Mouse (Mus musculus): ENCODE data around the gene Pgm2.

DNA sequence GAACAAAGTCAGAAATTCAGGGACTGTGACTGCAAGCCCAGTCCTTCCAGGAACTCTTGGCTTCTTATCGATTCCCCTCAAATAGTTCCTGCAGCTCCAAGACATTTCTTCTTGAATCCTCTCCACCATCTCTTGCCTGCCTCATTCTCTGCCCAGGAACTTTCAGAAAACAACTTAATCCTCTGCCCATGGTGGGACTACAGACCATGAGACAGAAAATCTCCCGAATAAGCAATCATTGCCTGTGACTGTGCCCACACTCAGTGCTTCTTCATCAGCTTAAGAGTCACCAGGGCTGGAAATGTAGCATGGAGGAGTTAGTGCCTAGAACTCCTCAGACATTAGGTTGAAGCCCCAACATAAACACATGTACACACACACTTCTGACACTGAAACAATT is 25.2 kb upstream of the Pgm2 start:
- TF ChIP-seq CTCF (conservative IDR thresholded peaks at IDR 0.05; ENCODE audit: insufficient read depth, insufficient read length, low read depth, low read length), result no peak
- TF ChIP-seq POLR2A (IDR thresholded peaks at IDR 0.05; ENCODE audit: low read depth, low read length), result no peak
